Mouse (Mus musculus): ENCODE measurements at regions not wholly inside any gene's neighbourhood (a gene's known extent, or its start where the extent isn't known, plus 50 kb on each side); places are given as distances from the start of the nearest gene placed in this dataset.

- Histone ChIP-seq H3K4me1 (ENCODE audit: control insufficient read depth, insufficient read depth, low read length) (no peaks in the 10 kb centered on the region), H3K4me3 (ENCODE audit: low read depth, low read length) (no peak overlapping the region), H3K36me3 (replicated peaks; ENCODE audit: control insufficient read depth, insufficient read depth, low read depth, low read length) (no peaks in the 10 kb centered on the region), H3K9ac (replicated peaks; ENCODE audit: low read length) (no peak overlapping the region), H3K9me3 (replicated peaks; ENCODE audit: control insufficient read depth, low read length) (no peaks in the 10 kb centered on the region), H3K27ac (replicated peaks; ENCODE audit: low read depth, low read length) (no peak overlapping the region), H3K4me2 (ENCODE audit: low read depth, low read length) (no peak overlapping the region), H3K27me3 (ENCODE audit: control insufficient read depth, insufficient read depth, low read length) (no peaks in the 10 kb centered on the region)
- 90% methylated on average over 3 of the region's 3 CpGs for WGBS
- ATAC-seq (replicated peaks; ENCODE audit: insufficient number of reproducible peaks, low FRiP score, low TSS enrichment, low read depth) (no peak), DNase-seq (ENCODE audit: low spot score) (no peak)
These were observed 672.2 kb upstream of the 4930452B06Rik start for GRCm38 (mm10) chr14:9338220-9338619.

- Histone ChIP-seq H3K27me3 (ENCODE audit: control insufficient read depth, insufficient read depth, low read length) (no peaks in the 10 kb centered on the region), H3K27ac (replicated peaks; ENCODE audit: low read depth, low read length) (no peak overlapping the region), H3K36me3 (replicated peaks; ENCODE audit: control insufficient read depth, insufficient read depth, low read depth, low read length) (no peaks in the 10 kb centered on the region), H3K4me3 (ENCODE audit: low read depth, low read length) (no peak overlapping the region), H3K4me2 (ENCODE audit: low read depth, low read length) (no peak overlapping the region), H3K9ac (replicated peaks; ENCODE audit: low read length) (no peak overlapping the region), H3K9me3 (replicated peaks; ENCODE audit: control insufficient read depth, low read length) (no peaks in the 10 kb centered on the region), H3K4me1 (ENCODE audit: control insufficient read depth, insufficient read depth, low read length) (no peaks in the 10 kb centered on the region)
- ATAC-seq (replicated peaks; ENCODE audit: insufficient number of reproducible peaks, low FRiP score, low TSS enrichment, low read depth) (no peak), DNase-seq (ENCODE audit: low spot score) (no peak)
- 80% methylated on average over 3 of the region's 3 CpGs for WGBS
These were observed 671.1 kb upstream of the 4930452B06Rik start for GRCm38 (mm10) chr14:9337107-9337506.

GRCm38 (mm10) chr14:9331593-9331992 is 665.6 kb upstream of the 4930452B06Rik start:
- Histone ChIP-seq H3K36me3 (replicated peaks; ENCODE audit: control insufficient read depth, insufficient read depth, low read depth, low read length) (no peaks in the 10 kb centered on the region), H3K9me3 (replicated peaks; ENCODE audit: control insufficient read depth, low read length) (no peaks in the 10 kb centered on the region), H3K4me2 (ENCODE audit: low read depth, low read length) (no peak overlapping the region), H3K4me1 (ENCODE audit: control insufficient read depth, insufficient read depth, low read length) (no peaks in the 10 kb centered on the region), H3K9ac (replicated peaks; ENCODE audit: low read length) (no peak overlapping the region), H3K4me3 (ENCODE audit: low read depth, low read length) (no peak overlapping the region), H3K27me3 (ENCODE audit: control insufficient read depth, insufficient read depth, low read length) (no peaks in the 10 kb centered on the region), H3K27ac (replicated peaks; ENCODE audit: low read depth, low read length) (no peak overlapping the region)
- WGBS: 31% methylated on average over 3 of the region's 3 CpGs
- DNase-seq (ENCODE audit: low spot score) (no peak), ATAC-seq (replicated peaks; ENCODE audit: insufficient number of reproducible peaks, low FRiP score, low TSS enrichment, low read depth) (no peak)

GRCm38 (mm10) chr14:9330767-9331166 is 664.7 kb upstream of the 4930452B06Rik start:
- no peak overlapping the region for H3K9ac ChIP-seq (replicated peaks; ENCODE audit: low read length)

GRCm38 (mm10) chr14:9329839-9330485 is 663.9 kb upstream of the 4930452B06Rik start:
- DNase-seq (ENCODE audit: low spot score) (peak; percentile 21), ATAC-seq (replicated peaks; ENCODE audit: insufficient number of reproducible peaks, low FRiP score, low TSS enrichment, low read depth) (peak; percentile 29; the same call in 1 of the 2 replicates)
- Histone ChIP-seq H3K4me2 (ENCODE audit: low read depth, low read length) (no peak overlapping the region), H3K9ac (replicated peaks; ENCODE audit: low read length) (no peak overlapping the region), H3K4me1 (ENCODE audit: control insufficient read depth, insufficient read depth, low read length) (no peaks in the 10 kb centered on the region), H3K9me3 (replicated peaks; ENCODE audit: control insufficient read depth, low read length) (no peaks in the 10 kb centered on the region), H3K27me3 (ENCODE audit: control insufficient read depth, insufficient read depth, low read length) (no peaks in the 10 kb centered on the region), H3K36me3 (replicated peaks; ENCODE audit: control insufficient read depth, insufficient read depth, low read depth, low read length) (no peaks in the 10 kb centered on the region), H3K27ac (replicated peaks; ENCODE audit: low read depth, low read length) (no peak overlapping the region), H3K4me3 (ENCODE audit: low read depth, low read length) (no peak overlapping the region)
- WGBS: 77% methylated on average over 12 of the region's 12 CpGs

More at GRCm38 (mm10) chr14:9330767-9331166, 664.7 kb upstream of the 4930452B06Rik start:
- ATAC-seq (replicated peaks; ENCODE audit: insufficient number of reproducible peaks, low FRiP score, low TSS enrichment, low read depth) (no peak), DNase-seq (ENCODE audit: low spot score) (no peak)
- Histone ChIP-seq H3K36me3 (replicated peaks; ENCODE audit: control insufficient read depth, insufficient read depth, low read depth, low read length) (no peaks in the 10 kb centered on the region), H3K27ac (replicated peaks; ENCODE audit: low read depth, low read length) (no peak overlapping the region), H3K4me1 (ENCODE audit: control insufficient read depth, insufficient read depth, low read length) (no peaks in the 10 kb centered on the region), H3K4me3 (ENCODE audit: low read depth, low read length) (no peak overlapping the region), H3K27me3 (ENCODE audit: control insufficient read depth, insufficient read depth, low read length) (no peaks in the 10 kb centered on the region), H3K4me2 (ENCODE audit: low read depth, low read length) (no peak overlapping the region), H3K9me3 (replicated peaks; ENCODE audit: control insufficient read depth, low read length) (no peaks in the 10 kb centered on the region)

- Histone ChIP-seq H3K4me1 (ENCODE audit: control insufficient read depth, insufficient read depth, low read length) (no peaks in the 10 kb centered on the region), H3K36me3 (replicated peaks; ENCODE audit: control insufficient read depth, insufficient read depth, low read depth, low read length) (no peaks in the 10 kb centered on the region), H3K27me3 (ENCODE audit: control insufficient read depth, insufficient read depth, low read length) (no peaks in the 10 kb centered on the region), H3K4me2 (ENCODE audit: low read depth, low read length) (no peak overlapping the region), H3K9me3 (replicated peaks; ENCODE audit: control insufficient read depth, low read length) (no peaks in the 10 kb centered on the region), H3K27ac (replicated peaks; ENCODE audit: low read depth, low read length) (no peak overlapping the region), H3K4me3 (ENCODE audit: low read depth, low read length) (no peak overlapping the region), H3K9ac (replicated peaks; ENCODE audit: low read length) (no peak overlapping the region)
- WGBS: 72% methylated on average over 1 of the region's 1 CpGs
- DNase-seq (ENCODE audit: low spot score) (no peak), ATAC-seq (replicated peaks; ENCODE audit: insufficient number of reproducible peaks, low FRiP score, low TSS enrichment, low read depth) (no peak)
These were observed 661.3 kb upstream of the 4930452B06Rik start for GRCm38 (mm10) chr14:9327344-9327743.

- WGBS: 79% methylated on average over 4 of the region's 4 CpGs
- Histone ChIP-seq H3K4me3 (ENCODE audit: low read depth, low read length) (no peak overlapping the region), H3K27me3 (ENCODE audit: control insufficient read depth, insufficient read depth, low read length) (no peaks in the 10 kb centered on the region), H3K36me3 (replicated peaks; ENCODE audit: control insufficient read depth, insufficient read depth, low read depth, low read length) (no peaks in the 10 kb centered on the region), H3K4me1 (ENCODE audit: control insufficient read depth, insufficient read depth, low read length) (no peaks in the 10 kb centered on the region), H3K4me2 (ENCODE audit: low read depth, low read length) (no peak overlapping the region), H3K27ac (replicated peaks; ENCODE audit: low read depth, low read length) (no peak overlapping the region), H3K9me3 (replicated peaks; ENCODE audit: control insufficient read depth, low read length) (no peaks in the 10 kb centered on the region), H3K9ac (replicated peaks; ENCODE audit: low read length) (no peak overlapping the region)
- ATAC-seq (replicated peaks; ENCODE audit: insufficient number of reproducible peaks, low FRiP score, low TSS enrichment, low read depth): no peak
- DNase-seq (ENCODE audit: low spot score): peak; percentile 9
These were observed 653.8 kb upstream of the 4930452B06Rik start for GRCm38 (mm10) chr14:9319842-9320241.

- no peaks in the 10 kb centered on the region for H3K27me3 ChIP-seq (ENCODE audit: control insufficient read depth, insufficient read depth, low read length)
- no peaks in the 10 kb centered on the region for H3K9me3 ChIP-seq (replicated peaks; ENCODE audit: control insufficient read depth, low read length)
- no peak overlapping the region for H3K4me3 ChIP-seq (ENCODE audit: low read depth, low read length)
- ATAC-seq (replicated peaks; ENCODE audit: insufficient number of reproducible peaks, low FRiP score, low TSS enrichment, low read depth): no peak
- H3K9ac ChIP-seq (replicated peaks; ENCODE audit: low read length): no peak overlapping the region
- no peak overlapping the region for H3K27ac ChIP-seq (replicated peaks; ENCODE audit: low read depth, low read length)
- DNase-seq (ENCODE audit: low spot score): no peak
- H3K36me3 ChIP-seq (replicated peaks; ENCODE audit: control insufficient read depth, insufficient read depth, low read depth, low read length): no peaks in the 10 kb centered on the region
- WGBS: 88% methylated on average over 2 of the region's 2 CpGs
- H3K4me2 ChIP-seq (ENCODE audit: low read depth, low read length): no peak overlapping the region
- no peaks in the 10 kb centered on the region for H3K4me1 ChIP-seq (ENCODE audit: control insufficient read depth, insufficient read depth, low read length)
These were observed 652.9 kb upstream of the 4930452B06Rik start for GRCm38 (mm10) chr14:9318796-9319465.
